Mouse (Mus musculus) heart, embryonic 14.5 days (tissue): ENCODE results near the gene Efcab6. TPM values are rescaled to one million over a fixed set of nuclear protein-coding genes. Genes with fewer than 3 reads are reported as not detected.

Source experiments
- ATAC-seq: fragments of 200-750 bp; cut with Nextera tagmentation; 2 replicates; pipeline ENCODE4 v1.8.0; 2017; ENCODE audit warnings: low read depth, moderate TSS enrichment; ENCODE audit not compliant: insufficient number of reproducible peaks, insufficient read depth, low FRiP score
- H3K27ac ChIP-seq, 2 experiments: fragments of 200-500 bp in 1 of 2; fragments of 300-500 bp in 1 of 2; sonication (generic) in 1 of 2; replicated peaks in 1 of 2; 2 replicates each; pipeline ENCODE4 v1.5.1; 2012 to 2014; ENCODE audit warnings: low read depth in 2 of 2, low read length in 2 of 2, control low read depth in 1 of 2, mild to moderate bottlenecking in 1 of 2, mixed read lengths in 1 of 2; ENCODE audit not compliant: control insufficient read depth in 1 of 2, insufficient read depth in 1 of 2
- H3K27me3 ChIP-seq: fragments of 300-500 bp; sonication (generic); 2 replicates; pipeline ENCODE4 v1.6.1; 2014; ENCODE audit warnings: mild to moderate bottlenecking, low read length, control low read depth; ENCODE audit not compliant: control insufficient read depth, insufficient read depth
- H3K36me3 ChIP-seq: fragments of 300-500 bp; sonication (generic); 2 replicates; pipeline ENCODE4 v1.6.1; 2014; ENCODE audit warnings: mild to moderate bottlenecking, control low read depth, low read length, mixed read lengths; ENCODE audit not compliant: control insufficient read depth, insufficient read depth
- H3K4me1 ChIP-seq, 2 experiments: fragments of 200-500 bp in 1 of 2; fragments of 300-500 bp in 1 of 2; sonication (generic) in 1 of 2; 2 replicates each; pipeline ENCODE4 v1.6.1; 2012 to 2014; ENCODE audit warnings: low read length in 2 of 2, control low read depth in 1 of 2, mixed read lengths in 1 of 2; ENCODE audit not compliant: control insufficient read depth in 2 of 2, insufficient read depth in 2 of 2
- H3K4me2 ChIP-seq: fragments of 300-500 bp; sonication (generic); 2 replicates; pipeline ENCODE4 v1.6.1; 2014; ENCODE audit warnings: mild to moderate bottlenecking, low read length
- H3K4me3 ChIP-seq, 2 experiments: fragments of 200-500 bp in 1 of 2; fragments of 300-500 bp in 1 of 2; sonication (generic) in 1 of 2; 2 replicates each; pipeline ENCODE4 v1.5.1; 2012 to 2014; ENCODE audit warnings: low read length in 2 of 2, mild to moderate bottlenecking in 2 of 2, control low read depth in 1 of 2, low read depth in 1 of 2, moderate library complexity in 1 of 2; ENCODE audit not compliant: control insufficient read depth in 1 of 2, insufficient read depth in 1 of 2
- H3K9ac ChIP-seq: fragments of 300-500 bp; sonication (generic); 2 replicates; pipeline ENCODE4 v1.6.1; 2014; ENCODE audit warnings: mild to moderate bottlenecking, low read length
- H3K9me3 ChIP-seq: fragments of 300-500 bp; sonication (generic); 2 replicates; pipeline ENCODE4 v1.6.1; 2016; ENCODE audit warnings: low read length, control low read depth; ENCODE audit not compliant: control insufficient read depth
- WGBS: fragments of 180-500 bp; shearing (Covaris S2); extraction: QIAGEN DNeasy Blood & Tissue Kit; methylation state at CpG from one replicate; pipeline ENCODE4 v1.1.7; 2014; 5-methylcytosine and 5-hydroxymethylcytosine counted together
- polyA plus RNA-seq: library from polyadenylated mRNA; unstranded; fragments of >200 nt; fragmentation: Nextera tagmentation; extraction: Ambion mirVana; gene quantifications from 2 replicates; pipeline ENCODE4 v1.2.1, GENCODE M21; 2014

Gene Efcab6
- polyA plus RNA-seq, 1 experiment from 2014 or later, result 0.18 TPM

- H3K4me2 ChIP-seq, result no peak overlapping the region
- no peaks in the 10 kb centered on the region; a peak in 1 of 4 replicates for H3K4me1 ChIP-seq
- peaks cover 53% of the 10 kb centered on the region for H3K27me3 ChIP-seq
- no peak overlapping the region for H3K4me3 ChIP-seq
- 21% methylated on average over 17 of the region's 17 CpGs for WGBS
- no peak for ATAC-seq
- H3K36me3 ChIP-seq, result no peaks in the 10 kb centered on the region
- H3K27ac ChIP-seq, result no peak overlapping the region
- no peak overlapping the region for H3K9ac ChIP-seq
- no peaks in the 10 kb centered on the region for H3K9me3 ChIP-seq
These were observed 9.6 kb upstream of the Efcab6 start for GRCm38 (mm10) chr15:84074705-84075185.

- no peak overlapping the region for H3K4me2 ChIP-seq
- no peaks in the 10 kb centered on the region; a peak in 1 of 4 replicates for H3K4me1 ChIP-seq
- no peak for ATAC-seq
- no peaks in the 10 kb centered on the region for H3K9me3 ChIP-seq
- H3K27ac ChIP-seq, result no peak overlapping the region
- H3K27me3 ChIP-seq, result peaks cover 60% of the 10 kb centered on the region
- H3K4me3 ChIP-seq, result no peak overlapping the region
- H3K36me3 ChIP-seq, result no peaks in the 10 kb centered on the region
- 15% methylated on average over 10 of the region's 15 CpGs for WGBS
- H3K9ac ChIP-seq, result no peak overlapping the region
These were observed 8.9 kb upstream of the Efcab6 start for GRCm38 (mm10) chr15:84073911-84074704.

- H3K4me2 ChIP-seq, result no peak overlapping the region
- no peaks in the 10 kb centered on the region for H3K36me3 ChIP-seq
- H3K9me3 ChIP-seq, result no peaks in the 10 kb centered on the region
- WGBS, result 19% methylated on average over 8 of the region's 8 CpGs
- H3K27me3 ChIP-seq, result peaks cover 70% of the 10 kb centered on the region
- H3K27ac ChIP-seq, result no peak overlapping the region
- H3K4me3 ChIP-seq, result no peak overlapping the region
- H3K4me1 ChIP-seq, result no peaks in the 10 kb centered on the region; a peak in 1 of 4 replicates
- no peak for ATAC-seq
- H3K9ac ChIP-seq, result no peak overlapping the region
These were observed 7.9 kb upstream of the Efcab6 start for GRCm38 (mm10) chr15:84073058-84073457.

GRCm38 (mm10) chr15:84072226-84072625, 7.0 kb upstream of the Efcab6 start:
- Histone ChIP-seq H3K27ac (no peak overlapping the region), H3K9ac (no peak overlapping the region), H3K4me1 (no peaks in the 10 kb centered on the region; a peak in 1 of 4 replicates), H3K9me3 (no peaks in the 10 kb centered on the region), H3K4me3 (no peak overlapping the region), H3K4me2 (no peak overlapping the region), H3K36me3 (no peaks in the 10 kb centered on the region), H3K27me3 (peaks cover 76% of the 10 kb centered on the region)
- ATAC-seq, result no peak
- 25% methylated on average over 7 of the region's 7 CpGs for WGBS

- ATAC-seq, result no peak
- H3K9me3 ChIP-seq, result peaks cover 5% of the 10 kb centered on the region
- H3K4me2 ChIP-seq, result peak overlapping the region; percentile 8; the same call in 1 of the 2 replicates
- H3K4me1 ChIP-seq, result no peaks in the 10 kb centered on the region; a peak in 1 of 4 replicates
- H3K27me3 ChIP-seq, result peaks cover 85% of the 10 kb centered on the region
- 2% methylated on average over 13 of the region's 13 CpGs for WGBS
- no peak overlapping the region for H3K27ac ChIP-seq
- no peaks in the 10 kb centered on the region for H3K36me3 ChIP-seq
- no peak overlapping the region for H3K9ac ChIP-seq
- 0 out of 4 replicates have a peak overlapping the region, but pooled peaks of 1 of the 2 experiments have one; percentile 2 for H3K4me3 ChIP-seq
These were observed 5.0 kb upstream of the Efcab6 start for GRCm38 (mm10) chr15:84070116-84070676.

- Histone ChIP-seq H3K27me3 (peaks cover 84% of the 10 kb centered on the region), H3K36me3 (no peaks in the 10 kb centered on the region), H3K27ac (no peak overlapping the region), H3K9me3 (peaks cover 5% of the 10 kb centered on the region), H3K9ac (no peak overlapping the region), H3K4me3 (no peak overlapping the region), H3K4me2 (no peak overlapping the region), H3K4me1 (no peaks in the 10 kb centered on the region)
- ATAC-seq, result no peak
- 8% methylated on average over 16 of the region's 16 CpGs for WGBS
These were observed 4.4 kb upstream of the Efcab6 start for GRCm38 (mm10) chr15:84069455-84070050.

- Histone ChIP-seq H3K4me2 (no peak overlapping the region), H3K9ac (no peak overlapping the region), H3K9me3 (peaks cover 14% of the 10 kb centered on the region), H3K4me3 (no peak overlapping the region), H3K27ac (no peak overlapping the region), H3K4me1 (no peaks in the 10 kb centered on the region), H3K27me3 (peaks cover 65% of the 10 kb centered on the region), H3K36me3 (no peaks in the 10 kb centered on the region)
- WGBS, result 62% methylated on average over 4 of the region's 4 CpGs
- ATAC-seq, result no peak
These were observed 522 bp upstream of the Efcab6 start for GRCm38 (mm10) chr15:84065701-84066100.
